Mouse (Mus musculus): ENCODE measurements around the gene Slc6a6.

DNA sequence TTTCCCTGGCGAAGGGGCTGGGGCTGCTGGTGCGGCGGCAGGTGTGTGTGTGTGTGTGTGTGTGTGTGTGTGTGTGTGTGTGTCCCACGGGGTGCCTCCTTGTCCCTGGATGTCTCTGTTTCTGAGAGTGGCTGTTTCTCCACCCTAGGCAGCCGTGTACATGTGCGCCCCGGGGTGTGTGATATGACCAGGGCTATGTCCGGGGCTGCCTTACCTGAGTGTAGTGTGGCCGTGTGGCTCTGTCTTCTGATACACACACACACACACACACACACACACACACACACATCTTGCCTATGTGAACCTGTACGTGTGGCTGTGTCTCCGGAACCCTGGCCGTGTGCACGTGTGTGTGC, 599 bp downstream of the Slc6a6 start:
- TF ChIP-seq POLR2A (IDR thresholded peaks at IDR 0.05; ENCODE audit: insufficient read length, low read depth) (peak; percentile 39), TCF12 (IDR thresholded peaks at IDR 0.05; ENCODE audit: insufficient read depth, poor library complexity, severe bottlenecking) (no peak), SRF (IDR thresholded peaks at IDR 0.05; ENCODE audit: control insufficient read depth, insufficient read length, low read depth) (no peak), MAX (IDR thresholded peaks at IDR 0.05; ENCODE audit: low read depth) (no peak), MYOG (IDR thresholded peaks at IDR 0.05; ENCODE audit: control insufficient read depth in 1 of 3, insufficient read depth in 1 of 3, insufficient read length in 2 of 3, low read depth in 2 of 3) (no peak), USF1 (IDR thresholded peaks at IDR 0.05; ENCODE audit: low read depth) (no peak), CEBPB (IDR thresholded peaks at IDR 0.05; ENCODE audit: insufficient read depth, poor library complexity, severe bottlenecking) (no peak), TCF3 (IDR thresholded peaks at IDR 0.05; ENCODE audit: insufficient read length, low read depth) (no peak)

All from myocyte (in vitro differentiated cells).